Mouse (Mus musculus): Measurements from ENCODE around the gene Itih2. TPM values are rescaled to one million over a fixed set of nuclear protein-coding genes. Genes with fewer than 3 reads are reported as not detected.

The Itih2 gene
- polyA plus RNA-seq, 1 experiment, result 0.02 TPM

- Histone ChIP-seq H3K36me3 (ENCODE audit: control insufficient read depth, insufficient read depth) (no peaks in the 10 kb centered on the region), H3K4me2 (ENCODE audit: low read depth) (no peak overlapping the region), H3K4me3 (no peak overlapping the region), H3ac (ENCODE audit: control insufficient read depth, insufficient read length) (no peak overlapping the region), H3K27me3 (ENCODE audit: control insufficient read depth, insufficient read depth, insufficient read length) (no peaks in the 10 kb centered on the region), H3K79me2 (ENCODE audit: control insufficient read depth, insufficient read depth) (no peaks in the 10 kb centered on the region)
- TF ChIP-seq POLR2A (IDR thresholded peaks at IDR 0.05; ENCODE audit: insufficient read length, low read depth), result no peak
- TF ChIP-seq REST (IDR thresholded peaks at IDR 0.05; ENCODE audit: insufficient read depth, insufficient read length), result no peak
- no peak for TF ChIP-seq TCF12 (IDR thresholded peaks at IDR 0.05; ENCODE audit: insufficient read depth, poor library complexity, severe bottlenecking)
- no peak for TF ChIP-seq E2F4 (IDR thresholded peaks at IDR 0.05; ENCODE audit: insufficient read depth)
- TF ChIP-seq SRF (IDR thresholded peaks at IDR 0.05; ENCODE audit: control insufficient read depth, insufficient read length, low read depth), result no peak
- TF ChIP-seq MAX (IDR thresholded peaks at IDR 0.05; ENCODE audit: low read depth), result no peak
- no peak for TF ChIP-seq MYOG (IDR thresholded peaks at IDR 0.05; ENCODE audit: control insufficient read depth in 1 of 3, insufficient read depth in 1 of 3, insufficient read length in 2 of 3, low read depth in 2 of 3)
- no peak for TF ChIP-seq MYOD1 (IDR thresholded peaks at IDR 0.05; ENCODE audit: control insufficient read depth in 1 of 3, insufficient read length in 2 of 3, low read depth in 2 of 3)
- TF ChIP-seq POLR2AphosphoS2 (IDR thresholded peaks at IDR 0.05; ENCODE audit: insufficient read length, low read depth), result no peak
- no peak for TF ChIP-seq TCF3 (IDR thresholded peaks at IDR 0.05; ENCODE audit: insufficient read length, low read depth)
- no peak for TF ChIP-seq CEBPB (IDR thresholded peaks at IDR 0.05; ENCODE audit: insufficient read depth, poor library complexity, severe bottlenecking)
Measured at GRCm38 (mm10) chr2:10101180-10101579, 30.0 kb downstream of the Itih2 start.

- TF ChIP-seq MYOG (IDR thresholded peaks at IDR 0.05; ENCODE audit: control insufficient read depth in 1 of 3, insufficient read depth in 1 of 3, insufficient read length in 2 of 3, low read depth in 2 of 3) (no peak), TCF12 (IDR thresholded peaks at IDR 0.05; ENCODE audit: insufficient read depth, poor library complexity, severe bottlenecking) (no peak), TCF3 (IDR thresholded peaks at IDR 0.05; ENCODE audit: insufficient read length, low read depth) (no peak), REST (IDR thresholded peaks at IDR 0.05; ENCODE audit: insufficient read depth, insufficient read length) (no peak), SRF (IDR thresholded peaks at IDR 0.05; ENCODE audit: control insufficient read depth, insufficient read length, low read depth) (no peak), USF1 (IDR thresholded peaks at IDR 0.05; ENCODE audit: low read depth) (no peak), E2F4 (IDR thresholded peaks at IDR 0.05; ENCODE audit: insufficient read depth) (no peak), MAX (IDR thresholded peaks at IDR 0.05; ENCODE audit: low read depth) (no peak), POLR2A (IDR thresholded peaks at IDR 0.05; ENCODE audit: insufficient read length, low read depth) (no peak), POLR2AphosphoS2 (IDR thresholded peaks at IDR 0.05; ENCODE audit: insufficient read length, low read depth) (no peak), CEBPB (IDR thresholded peaks at IDR 0.05; ENCODE audit: insufficient read depth, poor library complexity, severe bottlenecking) (no peak), MYOD1 (IDR thresholded peaks at IDR 0.05; ENCODE audit: control insufficient read depth in 1 of 3, insufficient read length in 2 of 3, low read depth in 2 of 3) (no peak)
- H3K4me2 ChIP-seq (ENCODE audit: low read depth), result no peak overlapping the region
- H3K4me3 ChIP-seq, result no peak overlapping the region
- H3K79me2 ChIP-seq (ENCODE audit: control insufficient read depth, insufficient read depth), result no peaks in the 10 kb centered on the region
- H3ac ChIP-seq (ENCODE audit: control insufficient read depth, insufficient read length), result no peak overlapping the region
- no peaks in the 10 kb centered on the region for H3K27me3 ChIP-seq (ENCODE audit: control insufficient read depth, insufficient read depth, insufficient read length)
- no peaks in the 10 kb centered on the region for H3K36me3 ChIP-seq (ENCODE audit: control insufficient read depth, insufficient read depth)
Measured at GRCm38 (mm10) chr2:10100471-10100870, 30.7 kb downstream of the Itih2 start.

- H3K4me3 ChIP-seq, result no peak overlapping the region
- TF ChIP-seq REST (IDR thresholded peaks at IDR 0.05; ENCODE audit: insufficient read depth, insufficient read length) (no peak), POLR2AphosphoS2 (IDR thresholded peaks at IDR 0.05; ENCODE audit: insufficient read length, low read depth) (no peak), TCF12 (IDR thresholded peaks at IDR 0.05; ENCODE audit: insufficient read depth, poor library complexity, severe bottlenecking) (no peak), E2F4 (IDR thresholded peaks at IDR 0.05; ENCODE audit: insufficient read depth) (no peak), MYOD1 (IDR thresholded peaks at IDR 0.05; ENCODE audit: control insufficient read depth in 1 of 3, insufficient read length in 2 of 3, low read depth in 2 of 3) (no peak), MAX (IDR thresholded peaks at IDR 0.05; ENCODE audit: low read depth) (no peak), POLR2A (IDR thresholded peaks at IDR 0.05; ENCODE audit: insufficient read length, low read depth) (no peak), USF1 (IDR thresholded peaks at IDR 0.05; ENCODE audit: low read depth) (no peak), TCF3 (IDR thresholded peaks at IDR 0.05; ENCODE audit: insufficient read length, low read depth) (no peak), SRF (IDR thresholded peaks at IDR 0.05; ENCODE audit: control insufficient read depth, insufficient read length, low read depth) (no peak), CEBPB (IDR thresholded peaks at IDR 0.05; ENCODE audit: insufficient read depth, poor library complexity, severe bottlenecking) (no peak), MYOG (IDR thresholded peaks at IDR 0.05; ENCODE audit: control insufficient read depth in 1 of 3, insufficient read depth in 1 of 3, insufficient read length in 2 of 3, low read depth in 2 of 3) (no peak)
- H3K79me2 ChIP-seq (ENCODE audit: control insufficient read depth, insufficient read depth), result no peaks in the 10 kb centered on the region
- no peaks in the 10 kb centered on the region for H3K27me3 ChIP-seq (ENCODE audit: control insufficient read depth, insufficient read depth, insufficient read length)
- H3ac ChIP-seq (ENCODE audit: control insufficient read depth, insufficient read length), result no peak overlapping the region
- no peaks in the 10 kb centered on the region for H3K36me3 ChIP-seq (ENCODE audit: control insufficient read depth, insufficient read depth)
- H3K4me2 ChIP-seq (ENCODE audit: low read depth), result no peak overlapping the region
Measured at GRCm38 (mm10) chr2:10098598-10099215, 32.5 kb downstream of the Itih2 start.

GRCm38 (mm10) chr2:10094327-10095100, 36.7 kb downstream of the Itih2 start:
- no peak overlapping the region for H3K4me2 ChIP-seq (ENCODE audit: low read depth)
- H3K4me3 ChIP-seq, result no peak overlapping the region
- H3K79me2 ChIP-seq (ENCODE audit: control insufficient read depth, insufficient read depth), result no peaks in the 10 kb centered on the region
- TF ChIP-seq MYOD1 (IDR thresholded peaks at IDR 0.05; ENCODE audit: control insufficient read depth in 1 of 3, insufficient read length in 2 of 3, low read depth in 2 of 3), result no peak
- no peak for TF ChIP-seq POLR2A (IDR thresholded peaks at IDR 0.05; ENCODE audit: insufficient read length, low read depth)
- TF ChIP-seq E2F4 (IDR thresholded peaks at IDR 0.05; ENCODE audit: insufficient read depth), result no peak
- no peak for TF ChIP-seq TCF12 (IDR thresholded peaks at IDR 0.05; ENCODE audit: insufficient read depth, poor library complexity, severe bottlenecking)
- no peak overlapping the region for H3ac ChIP-seq (ENCODE audit: control insufficient read depth, insufficient read length)
- H3K27me3 ChIP-seq (ENCODE audit: control insufficient read depth, insufficient read depth, insufficient read length), result no peaks in the 10 kb centered on the region
- H3K36me3 ChIP-seq (ENCODE audit: control insufficient read depth, insufficient read depth), result peaks cover 24% of the 10 kb centered on the region

Measured in myocyte (in vitro differentiated cells).